Mouse (Mus musculus) forelimb bud, embryonic 11.5 days (tissue): ENCODE results near the gene Olfr742.

Source experiments
- DNase-seq: peaks from one replicate; pipeline ENCODE4 v3.0.0-alpha.2; 2012; ENCODE audit warnings: low read depth, low spot score

Gene Olfr742

GRCm38 (mm10) chr14:50503300-50503699 is at the start of gene Olfr742:
Olfr742 (plus strand) TSS chr14:50503600.
- DNase-seq, result no peak

- DNase-seq, result no peak
Measured at GRCm38 (mm10) chr14:50472438-50472837, 31.0 kb upstream of the Olfr742 start, which contains the start of gene Olfr741. Olfr741 (plus strand) TSS chr14:50472738.

GRCm38 (mm10) chr14:50478406-50478805 is 25.0 kb upstream of the Olfr742 start:
- DNase-seq, result no peak

GRCm38 (mm10) chr14:50521539-50521938 is 18.1 kb downstream of the Olfr742 start, which contains the start of gene Olfr743:
Olfr743 (plus strand) TSS chr14:50521839.
- DNase-seq, result no peak

- no peak for DNase-seq
Measured at GRCm38 (mm10) chr14:50552734-50553133, 49.3 kb downstream of the Olfr742 start.
